Mouse (Mus musculus): ENCODE results near the gene Mcam.

- TF ChIP-seq POLR2A (IDR thresholded peaks at IDR 0.05; ENCODE audit: extremely low read depth, insufficient read depth, low read length) (no peak), CTCF (IDR thresholded peaks at IDR 0.05; ENCODE audit: low read depth, low read length) (no peak)
Measured at GRCm38 (mm10) chr9:44188223-44188622, 54.0 kb downstream of the Mcam start.

Measured in liver, adult 2 months (tissue).